Mouse (Mus musculus) liver, postnatal 0 days (tissue): Measurements from ENCODE around the gene Myrip. TPM values are rescaled to one million over a fixed set of nuclear protein-coding genes. Genes with fewer than 3 reads are reported as not detected.
"Not testable (repeated sequence)": the region's sequence is repeated elsewhere in the genome, so short reads cannot be mapped to it uniquely, and the experiment has no call there.

Source experiments
- ATAC-seq: fragments of 200-750 bp; cut with Nextera tagmentation; 2 replicates; pipeline ENCODE4 v1.8.0; 2017; ENCODE audit warnings: mild to moderate bottlenecking, moderate library complexity
- DNase-seq: peaks from one replicate; pipeline ENCODE4 v3.0.0-alpha.2; 2016
- H3K27ac ChIP-seq: fragments of 300-500 bp; sonication (generic); 2 replicates; pipeline ENCODE4 v1.5.1; 2014; ENCODE audit warnings: antibody characterized with exemption, moderate library complexity, mild to moderate bottlenecking, low read depth
- H3K27me3 ChIP-seq: fragments of 300-500 bp; sonication (generic); 2 replicates; pipeline ENCODE4 v1.6.1; 2014; ENCODE audit warnings: low read length, control low read depth, mixed read lengths; ENCODE audit not compliant: insufficient read depth
- H3K36me3 ChIP-seq: fragments of 300-500 bp; sonication (generic); replicated peaks from 2 replicates; pipeline ENCODE4 v1.6.1; 2014; ENCODE audit warnings: mild to moderate bottlenecking, control low read depth, low read length, moderate library complexity, mixed read lengths; ENCODE audit not compliant: insufficient read depth
- H3K4me1 ChIP-seq: fragments of 300-500 bp; sonication (generic); 2 replicates; pipeline ENCODE4 v1.6.1; 2014; ENCODE audit warnings: antibody characterized with exemption, mild to moderate bottlenecking, control low read depth; ENCODE audit not compliant: insufficient read depth
- H3K4me2 ChIP-seq: fragments of 300-500 bp; sonication (generic); 2 replicates; pipeline ENCODE4 v1.6.1; 2014; ENCODE audit warnings: low read depth, mild to moderate bottlenecking, low read length, moderate library complexity, mixed read lengths
- H3K4me3 ChIP-seq: fragments of 300-500 bp; sonication (generic); 2 replicates; pipeline ENCODE4 v1.5.1; 2014; ENCODE audit warnings: low read depth, low read length
- H3K9ac ChIP-seq: fragments of 300-500 bp; sonication (generic); replicated peaks from 2 replicates; pipeline ENCODE4 v1.6.1; 2014; ENCODE audit warnings: mild to moderate bottlenecking, moderate library complexity
- H3K9me3 ChIP-seq: fragments of 300-500 bp; sonication (generic); 2 replicates; pipeline ENCODE4 v1.6.1; 2016; ENCODE audit warnings: mild to moderate bottlenecking, control low read depth, low read length, mixed read lengths
- CTCF ChIP-seq: sonication (generic); IDR thresholded peaks from 2 replicates; pipeline ENCODE4 v1.5.1; 2016; ENCODE audit warnings: antibody characterized with exemption, low read depth
- EP300 ChIP-seq: IDR thresholded peaks from 2 replicates; pipeline ENCODE4 v1.6.1; 2016; ENCODE audit warnings: antibody characterized with exemption, low read depth, mild to moderate bottlenecking
- WGBS: fragments of 180-500 bp; shearing (Covaris S2); extraction: QIAGEN DNeasy Blood & Tissue Kit; methylation state at CpG from one replicate; pipeline ENCODE4 v1.1.7; 2014; ENCODE audit not compliant: insufficient replicate concordance; 5-methylcytosine and 5-hydroxymethylcytosine counted together
- polyA plus RNA-seq: library from polyadenylated mRNA; unstranded; fragments of >200 nt; fragmentation: Nextera tagmentation; extraction: Ambion mirVana; gene quantifications from 2 replicates; pipeline ENCODE4 v1.2.1, GENCODE M21; 2015

Gene Myrip
- polyA plus RNA-seq, 1 experiment from 2014 or later: 0.09 TPM

DNA sequence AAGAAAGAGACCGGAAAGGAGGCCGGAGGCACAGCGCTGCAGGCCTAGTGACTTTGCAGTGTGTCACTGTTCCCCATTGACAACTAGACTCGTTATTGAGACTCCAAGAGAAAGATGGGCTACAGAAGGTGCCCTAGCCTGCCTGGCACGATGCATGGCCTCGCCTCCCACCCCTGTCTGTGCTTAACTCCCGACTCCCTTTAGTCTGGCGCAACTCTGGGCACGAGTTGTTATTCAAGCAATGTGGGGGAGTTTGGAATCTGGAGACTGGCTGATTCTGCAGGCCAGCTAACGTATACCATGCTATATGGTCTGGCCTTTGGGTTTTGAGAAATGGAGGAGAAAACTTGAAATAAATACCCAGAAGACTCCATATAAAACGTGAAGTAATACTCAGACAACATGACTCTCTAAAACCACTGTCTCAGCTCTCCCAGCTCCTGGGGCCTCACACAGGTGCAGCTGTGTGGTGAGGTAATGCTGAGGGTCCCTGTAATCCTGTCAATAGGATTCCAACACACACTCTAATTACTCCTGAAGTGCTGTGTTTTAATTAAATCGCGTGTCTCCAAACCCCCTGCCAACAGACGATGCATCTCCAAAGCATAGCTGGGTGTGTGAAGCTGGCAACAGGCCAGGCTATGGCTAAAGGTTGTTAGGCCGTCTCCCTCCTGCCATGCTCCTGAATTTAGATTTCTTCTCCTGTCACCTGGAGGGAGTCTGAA lies 21.6 kb downstream of the Myrip start:
- Histone ChIP-seq H3K9me3 (no peaks in the 10 kb centered on the region), H3K27ac (no peak overlapping the region), H3K27me3 (no peaks in the 10 kb centered on the region), H3K9ac (no peak overlapping the region), H3K36me3 (no peaks in the 10 kb centered on the region), H3K4me1 (no peaks in the 10 kb centered on the region), H3K4me3 (no peak overlapping the region), H3K4me2 (no peak overlapping the region)
- WGBS: 79% methylated on average over 15 of the region's 15 CpGs
- ATAC-seq: no peak
- TF ChIP-seq EP300: no peak
- TF ChIP-seq CTCF: no peak
- DNase-seq: no peak

DNA sequence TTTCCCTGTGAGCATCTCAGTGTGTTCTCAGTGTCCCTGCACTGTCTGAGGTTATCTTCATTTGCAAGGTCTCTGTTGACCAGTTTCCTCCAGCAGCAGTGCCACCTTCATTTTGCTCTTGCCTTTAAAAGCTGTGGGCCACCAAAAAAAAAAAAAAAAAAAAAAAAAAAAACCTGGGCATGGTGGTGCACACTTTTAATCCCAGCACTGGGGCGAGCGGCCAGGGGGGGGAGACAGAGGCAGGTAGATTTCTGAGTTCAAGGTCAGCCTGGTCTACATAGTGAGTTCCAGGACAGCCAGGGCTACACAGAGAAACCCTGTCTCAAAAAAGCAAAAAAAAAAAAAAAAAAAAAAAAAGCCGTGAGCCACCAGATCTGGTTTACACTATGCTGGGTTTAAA lies 29.7 kb downstream of the Myrip start:
- 71% methylated on average over 3 of the region's 3 CpGs for WGBS
- ATAC-seq, H3K27ac ChIP-seq, H3K9me3 ChIP-seq, H3K4me2 ChIP-seq, H3K9ac ChIP-seq, H3K27me3 ChIP-seq, DNase-seq, H3K4me1 ChIP-seq, H3K36me3 ChIP-seq, H3K4me3 ChIP-seq: not testable (repeated sequence)

DNA sequence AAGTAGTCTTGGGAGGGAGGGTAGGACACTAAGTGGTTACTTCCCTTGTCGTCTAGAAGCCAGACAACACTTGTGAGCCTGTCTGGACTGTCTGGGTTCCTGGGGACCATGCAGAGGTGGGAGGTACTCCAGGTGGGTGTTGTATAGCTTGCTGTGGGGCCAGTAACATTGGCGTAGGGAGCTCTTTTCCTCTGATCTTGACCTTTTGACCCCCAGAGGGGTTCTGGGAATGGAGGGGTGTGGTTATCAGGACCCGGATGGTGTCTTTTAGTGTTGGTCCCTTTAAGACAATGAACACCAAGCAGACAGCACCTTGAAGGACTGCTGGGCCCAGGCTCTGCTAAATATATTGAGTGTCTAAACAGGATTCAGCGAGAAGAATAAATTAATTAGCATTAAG lies 36.9 kb downstream of the Myrip start:
- H3K27me3 ChIP-seq: no peaks in the 10 kb centered on the region
- H3K9me3 ChIP-seq: no peaks in the 10 kb centered on the region
- no peaks in the 10 kb centered on the region for H3K4me1 ChIP-seq
- no peak overlapping the region for H3K4me3 ChIP-seq
- ATAC-seq: no peak
- WGBS: 48% methylated on average over 4 of the region's 4 CpGs
- H3K27ac ChIP-seq: no peak overlapping the region
- TF ChIP-seq CTCF (no peak), EP300 (no peak)
- H3K36me3 ChIP-seq: no peaks in the 10 kb centered on the region
- H3K4me2 ChIP-seq: no peak overlapping the region
- H3K9ac ChIP-seq: no peak overlapping the region
- DNase-seq: no peak

DNA sequence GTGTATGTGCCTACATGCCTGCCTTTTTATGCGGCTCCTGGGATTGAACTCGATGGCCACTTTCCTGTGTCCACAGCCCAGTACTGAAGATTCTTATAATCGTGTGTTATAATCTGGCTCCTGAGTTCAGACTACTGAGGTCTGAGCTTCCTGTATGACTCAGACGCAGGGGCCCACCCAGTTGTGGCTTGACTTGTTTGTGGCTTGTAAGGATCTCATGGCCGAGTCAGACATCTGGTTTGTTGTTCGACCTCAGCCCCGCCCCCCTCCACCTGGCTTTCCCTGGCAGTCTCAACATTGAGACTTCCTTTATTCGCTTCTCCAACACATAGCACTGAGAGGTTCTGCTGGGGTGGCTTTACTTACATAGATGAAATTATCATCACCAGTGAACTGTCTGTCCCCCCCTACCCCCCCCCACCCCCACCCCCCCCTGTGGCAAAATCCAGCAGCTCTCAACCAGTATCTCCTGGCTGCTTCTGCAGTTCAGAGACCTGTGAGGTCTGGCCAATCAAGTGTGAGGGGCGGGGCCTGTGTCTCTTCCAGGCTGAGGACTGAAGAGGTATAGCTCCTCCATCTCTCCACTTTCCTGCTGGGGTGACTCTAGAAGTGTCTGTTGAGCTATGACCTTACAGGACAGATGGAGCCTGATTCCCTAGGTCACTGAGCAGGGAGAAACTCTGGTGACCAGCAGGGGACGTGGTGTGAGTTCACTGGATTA lies 38.8 kb downstream of the Myrip start:
- peaks cover under 1% of the 10 kb centered on the region; the same call in 1 of the 2 replicates for H3K4me1 ChIP-seq
- H3K9ac ChIP-seq: no peak overlapping the region
- no peaks in the 10 kb centered on the region for H3K9me3 ChIP-seq
- TF ChIP-seq EP300 (no peak), CTCF (no peak)
- no peaks in the 10 kb centered on the region for H3K27me3 ChIP-seq
- H3K36me3 ChIP-seq: no peaks in the 10 kb centered on the region
- peak; percentile 46 for DNase-seq
- WGBS: 42% methylated on average over 10 of the region's 10 CpGs
- no peak overlapping the region for H3K4me2 ChIP-seq
- H3K27ac ChIP-seq: no peak overlapping the region
- no peak overlapping the region for H3K4me3 ChIP-seq
- ATAC-seq: 0 out of 2 replicates have a peak, but pooled peaks have one; percentile 31

- no peaks in the 10 kb centered on the region for H3K27me3 ChIP-seq
- no peaks in the 10 kb centered on the region for H3K9me3 ChIP-seq
- no peak overlapping the region for H3K4me2 ChIP-seq
- no peak overlapping the region for H3K9ac ChIP-seq
- no peak overlapping the region for H3K27ac ChIP-seq
- DNase-seq: no peak
- WGBS: 62% methylated on average over 4 of the region's 4 CpGs
- TF ChIP-seq CTCF (no peak), EP300 (no peak)
- peaks cover 7% of the 10 kb centered on the region; the same call in 1 of the 2 replicates for H3K4me1 ChIP-seq
- no peak for ATAC-seq
- H3K36me3 ChIP-seq: no peaks in the 10 kb centered on the region
- H3K4me3 ChIP-seq: no peak overlapping the region
Measured at GRCm38 (mm10) chr9:120343123-120343790, 41.9 kb downstream of the Myrip start.

- peak; percentile 51; the same call in 1 of the 2 replicates for ATAC-seq
- Histone ChIP-seq H3K27me3 (no peaks in the 10 kb centered on the region), H3K4me2 (no peak overlapping the region), H3K4me1 (peaks cover 11% of the 10 kb centered on the region), H3K36me3 (no peaks in the 10 kb centered on the region), H3K27ac (no peak overlapping the region), H3K4me3 (no peak overlapping the region), H3K9me3 (no peaks in the 10 kb centered on the region), H3K9ac (no peak overlapping the region)
- 19% methylated on average over 5 of the region's 5 CpGs for WGBS
- DNase-seq: no peak
- no peak for TF ChIP-seq EP300
- TF ChIP-seq CTCF: no peak
Measured at GRCm38 (mm10) chr9:120345651-120346151, 44.4 kb downstream of the Myrip start.
